Mouse (Mus musculus) limb, embryonic 12.5 days (tissue): Measurements from ENCODE around the gene Msh5. TPM values are rescaled to one million over a fixed set of nuclear protein-coding genes. Genes with fewer than 3 reads are reported as not detected.
A peak's percentile ranks its signal among the peaks of the same experiment; 100 is the strongest.

ENCODE experiments used
- ATAC-seq: fragments of 200-750 bp; cut with Nextera tagmentation; 2 replicates; pipeline ENCODE4 v1.8.0; 2017; ENCODE audit warnings: low read depth, moderate TSS enrichment; ENCODE audit not compliant: insufficient number of reproducible peaks, insufficient read depth, low FRiP score, low TSS enrichment
- H3K27ac ChIP-seq: fragments of 300-500 bp; sonication (generic); 2 replicates; pipeline ENCODE4 v1.5.1; 2016; ENCODE audit warnings: mild to moderate bottlenecking, moderate library complexity
- H3K27me3 ChIP-seq: fragments of 300-500 bp; sonication (generic); 2 replicates; pipeline ENCODE4 v1.6.1; 2016; ENCODE audit warnings: mild to moderate bottlenecking, moderate library complexity
- H3K36me3 ChIP-seq: fragments of 300-500 bp; sonication (generic); 2 replicates; pipeline ENCODE4 v1.6.1; 2016; ENCODE audit warnings: mild to moderate bottlenecking, moderate library complexity
- H3K4me1 ChIP-seq: fragments of 300-500 bp; sonication (generic); replicated peaks from 2 replicates; pipeline ENCODE4 v1.6.1; 2016
- H3K4me2 ChIP-seq: fragments of 300-500 bp; sonication (generic); 2 replicates; pipeline ENCODE4 v1.6.1; 2016; ENCODE audit warnings: mild to moderate bottlenecking, moderate library complexity
- H3K4me3 ChIP-seq: fragments of 300-500 bp; sonication (generic); replicated peaks from 2 replicates; pipeline ENCODE4 v1.5.1; 2016; ENCODE audit warnings: mild to moderate bottlenecking
- H3K9ac ChIP-seq: fragments of 300-500 bp; sonication (generic); replicated peaks from 2 replicates; pipeline ENCODE4 v1.6.1; 2016; ENCODE audit warnings: mild to moderate bottlenecking, moderate library complexity
- H3K9me3 ChIP-seq: fragments of 300-500 bp; sonication (generic); 2 replicates; pipeline ENCODE4 v1.6.1; 2016; ENCODE audit warnings: mild to moderate bottlenecking, moderate library complexity
- WGBS: fragments of 180-500 bp; shearing (Covaris S2); methylation state at CpG from one replicate; pipeline ENCODE4 v1.1.7; 2016; 5-methylcytosine and 5-hydroxymethylcytosine counted together
- polyA plus RNA-seq: library from polyadenylated mRNA; unstranded; fragments of >200 nt; fragmentation: Nextera tagmentation; extraction: Ambion mirVana; gene quantifications from 2 replicates; pipeline ENCODE4 v1.2.1, GENCODE M21; 2016

Gene Msh5
- polyA plus RNA-seq, 1 experiment from 2014 or later, result 3.4 TPM

- H3K9me3 ChIP-seq, result no peaks in the 10 kb centered on the region
- H3K4me3 ChIP-seq, result no peak overlapping the region
- ATAC-seq, result no peak
- H3K27me3 ChIP-seq, result peaks cover 60% of the 10 kb centered on the region
- H3K4me1 ChIP-seq, result peaks cover 15% of the 10 kb centered on the region
- 84% methylated on average over 17 of the region's 17 CpGs for WGBS
- no peak overlapping the region for H3K4me2 ChIP-seq
- peaks cover 4% of the 10 kb centered on the region; the same call in 1 of the 2 replicates for H3K36me3 ChIP-seq
- no peak overlapping the region for H3K9ac ChIP-seq
- no peak overlapping the region for H3K27ac ChIP-seq
These were observed 21.8 kb upstream of the Msh5 start for GRCm38 (mm10) chr17:35068213-35068914.

GRCm38 (mm10) chr17:35066084-35066483, 19.5 kb upstream of the Msh5 start, which contains the start of gene Mpig6b:
Mpig6b (minus strand) TSS chr17:35066184.
- peak within 1 kb of the TSS; percentile 38 for H3K4me3 ChIP-seq
- peaks cover 26% of the 10 kb centered on the region for H3K36me3 ChIP-seq
- WGBS, result 44% methylated on average over 10 of the region's 10 CpGs
- ATAC-seq, result no peak
- H3K9me3 ChIP-seq, result no peaks in the 10 kb centered on the region
- peaks cover 19% of the 10 kb centered on the region for H3K4me1 ChIP-seq
- peak within 1 kb of the TSS; percentile 47 for H3K9ac ChIP-seq
- peaks cover 64% of the 10 kb centered on the region for H3K27me3 ChIP-seq
- peak within 1 kb of the TSS; percentile 66 for H3K4me2 ChIP-seq
- peak within 1 kb of the TSS; percentile 47; the same call in 1 of the 2 replicates for H3K27ac ChIP-seq

GRCm38 (mm10) chr17:35064951-35065947, 18.7 kb upstream of the Msh5 start, which contains the start of gene Ly6g6c:
Ly6g6c (plus strand) TSS chr17:35065388.
- Histone ChIP-seq H3K36me3 (peaks cover 34% of the 10 kb centered on the region), H3K4me3 (peak within 1 kb of the TSS; percentile 38), H3K4me2 (peak within 1 kb of the TSS; percentile 66), H3K4me1 (peaks cover 28% of the 10 kb centered on the region), H3K9me3 (no peaks in the 10 kb centered on the region), H3K27me3 (peaks cover 64% of the 10 kb centered on the region), H3K27ac (peak within 1 kb of the TSS; percentile 47), H3K9ac (peak within 1 kb of the TSS; percentile 47)
- ATAC-seq, result peak; percentile 21; the same call in 1 of the 2 replicates
- WGBS, result 2% methylated on average over 48 of the region's 48 CpGs

GRCm38 (mm10) chr17:35064378-35064877, 17.9 kb upstream of the Msh5 start:
- peak overlapping the region; percentile 38 for H3K4me3 ChIP-seq
- peaks cover 32% of the 10 kb centered on the region for H3K4me1 ChIP-seq
- H3K27me3 ChIP-seq, result peaks cover 64% of the 10 kb centered on the region
- peak overlapping the region; percentile 66 for H3K4me2 ChIP-seq
- peaks cover 36% of the 10 kb centered on the region for H3K36me3 ChIP-seq
- no peak for ATAC-seq
- WGBS, result 29% methylated on average over 10 of the region's 10 CpGs
- no peak overlapping the region; the same call in 1 of the 2 replicates for H3K27ac ChIP-seq
- H3K9ac ChIP-seq, result no peak overlapping the region
- no peaks in the 10 kb centered on the region for H3K9me3 ChIP-seq

- WGBS, result 93% methylated on average over 3 of the region's 3 CpGs
- H3K27me3 ChIP-seq, result peaks cover 55% of the 10 kb centered on the region
- H3K4me3 ChIP-seq, result no peak overlapping the region
These were observed 16.9 kb upstream of the Msh5 start for GRCm38 (mm10) chr17:35063466-35063865.

GRCm38 (mm10) chr17:35061299-35061698, 14.8 kb upstream of the Msh5 start:
- H3K9ac ChIP-seq, result no peak overlapping the region
- 84% methylated on average over 8 of the region's 8 CpGs for WGBS
- no peak for ATAC-seq
- H3K27ac ChIP-seq, result no peak overlapping the region
- peaks cover 33% of the 10 kb centered on the region for H3K27me3 ChIP-seq
- H3K9me3 ChIP-seq, result no peaks in the 10 kb centered on the region
- 0 out of 2 replicates have a peak overlapping the region, but pooled peaks have one; percentile 83 for H3K4me3 ChIP-seq
- peaks cover 39% of the 10 kb centered on the region for H3K4me1 ChIP-seq
- H3K4me2 ChIP-seq, result no peak overlapping the region
- peaks cover 56% of the 10 kb centered on the region for H3K36me3 ChIP-seq

More at GRCm38 (mm10) chr17:35063466-35063865, 16.9 kb upstream of the Msh5 start:
- H3K27ac ChIP-seq, result no peak overlapping the region
- no peak overlapping the region for H3K4me2 ChIP-seq
- H3K4me1 ChIP-seq, result peaks cover 35% of the 10 kb centered on the region
- no peak for ATAC-seq
- H3K9me3 ChIP-seq, result no peaks in the 10 kb centered on the region
- H3K9ac ChIP-seq, result no peak overlapping the region
- peaks cover 36% of the 10 kb centered on the region for H3K36me3 ChIP-seq

- H3K36me3 ChIP-seq, result peaks cover 61% of the 10 kb centered on the region
- H3K9ac ChIP-seq, result peak overlapping the region; percentile 88
- H3K4me2 ChIP-seq, result peak overlapping the region; percentile 91
- H3K4me1 ChIP-seq, result peaks cover 39% of the 10 kb centered on the region
- 59% methylated on average over 22 of the region's 22 CpGs for WGBS
- no peak overlapping the region for H3K27ac ChIP-seq
- H3K9me3 ChIP-seq, result no peaks in the 10 kb centered on the region
- ATAC-seq, result no peak
- peak overlapping the region; percentile 83 for H3K4me3 ChIP-seq
- H3K27me3 ChIP-seq, result peaks cover 28% of the 10 kb centered on the region
These were observed 14.3 kb upstream of the Msh5 start for GRCm38 (mm10) chr17:35060737-35061297.

- H3K27me3 ChIP-seq, result peaks cover 21% of the 10 kb centered on the region
- no peaks in the 10 kb centered on the region for H3K9me3 ChIP-seq
- H3K4me2 ChIP-seq, result peak overlapping the region; percentile 91
- peak overlapping the region; percentile 88 for H3K9ac ChIP-seq
- H3K36me3 ChIP-seq, result peaks cover 68% of the 10 kb centered on the region
- peak overlapping the region; percentile 83 for H3K4me3 ChIP-seq
- H3K27ac ChIP-seq, result no peak overlapping the region
- peaks cover 31% of the 10 kb centered on the region for H3K4me1 ChIP-seq
- no peak for ATAC-seq
- WGBS, result 26% methylated on average over 14 of the region's 14 CpGs
These were observed 13.5 kb upstream of the Msh5 start for GRCm38 (mm10) chr17:35060071-35060470.

- peak within 1 kb of the TSS; percentile 83 for H3K4me3 ChIP-seq
- no peaks in the 10 kb centered on the region for H3K9me3 ChIP-seq
- peaks cover 75% of the 10 kb centered on the region for H3K36me3 ChIP-seq
- peak within 1 kb of the TSS; percentile 88 for H3K9ac ChIP-seq
- H3K27ac ChIP-seq, result peak within 1 kb of the TSS; percentile 96
- peak; percentile 82 for ATAC-seq
- peak within 1 kb of the TSS; percentile 91 for H3K4me2 ChIP-seq
- WGBS, result under 1% methylated on average over 57 of the region's 57 CpGs
- peaks cover 24% of the 10 kb centered on the region for H3K4me1 ChIP-seq
- peaks cover 13% of the 10 kb centered on the region for H3K27me3 ChIP-seq
These were observed 12.7 kb upstream of the Msh5 start, which contains the start of gene Ddah2 for GRCm38 (mm10) chr17:35058911-35059892. Ddah2 (plus strand) TSS chr17:35059035.

- H3K9me3 ChIP-seq, result no peaks in the 10 kb centered on the region
- peak overlapping the region; percentile 96 for H3K27ac ChIP-seq
- no peak overlapping the region for H3K9ac ChIP-seq
- H3K36me3 ChIP-seq, result peaks cover 79% of the 10 kb centered on the region
- peak overlapping the region; percentile 91 for H3K4me2 ChIP-seq
- no peak for ATAC-seq
- peak overlapping the region; percentile 83 for H3K4me3 ChIP-seq
- WGBS, result 66% methylated on average over 9 of the region's 9 CpGs
- peaks cover 24% of the 10 kb centered on the region for H3K4me1 ChIP-seq
- peaks cover 4% of the 10 kb centered on the region for H3K27me3 ChIP-seq
These were observed 11.8 kb upstream of the Msh5 start for GRCm38 (mm10) chr17:35058316-35058715.
